Comparison of ENCODE assay signal across 9 mouse cellular contexts in genomic region chr1:63729796-63730195, GRCm38 (mm10). TPM values are rescaled to one million over a fixed set of nuclear protein-coding genes. Genes with fewer than 3 reads are reported as not detected.
DNase-seq lines count a peak whose midpoint lies in the region; ATAC-seq and TF ChIP-seq lines count a peak whose summit lies in the region.
"Had no signal": no experiment of that assay in that cellular context is flagged by ENCODE, and none has a peak within 500 bp of the region (broad histone marks: within the 10 kb centered on the region; RNA-seq: fewer than 3 reads in every experiment).

No protein-coding gene starts in this region.

- no peak for TF ChIP-seq CTCF in ES-Bruce4 (IDR thresholded peaks at IDR 0.05; ENCODE audit: low read depth, low read length)
- TF ChIP-seq CTCF in liver, postnatal 0 days (IDR thresholded peaks at IDR 0.05; ENCODE audit: low read depth): no peak

- peak overlapping the region; percentile 78 for H3K4me3 ChIP-seq in heart, embryonic 16.5 days (ENCODE audit: low read length)
- H3K4me3 ChIP-seq in ES-Bruce4 (ENCODE audit: low read depth, low read length): peak overlapping the region; percentile 98
- peak overlapping the region; percentile 61 for H3K4me3 ChIP-seq in forebrain, embryonic 14.5 days (ENCODE audit: low read depth, low read length)
- peak overlapping the region; percentile 65 for H3K4me3 ChIP-seq in liver, postnatal 0 days (ENCODE audit: low read depth, low read length)

- H3K27ac ChIP-seq in heart, embryonic 16.5 days (ENCODE audit: low read length): no peak overlapping the region
- H3K27ac ChIP-seq in ES-Bruce4 (ENCODE audit: insufficient read depth, low read length): no peak overlapping the region
- H3K27ac ChIP-seq in forebrain, embryonic 14.5 days (ENCODE audit: low read depth, low read length): no peak overlapping the region
- H3K27ac ChIP-seq in liver, postnatal 0 days (ENCODE audit: low read depth): no peak overlapping the region

- H3K4me1 ChIP-seq in heart, embryonic 16.5 days (ENCODE audit: control insufficient read depth, insufficient read depth, low read length): peaks cover 12% of the 10 kb centered on the region
- H3K4me1 ChIP-seq in ES-Bruce4 (ENCODE audit: control insufficient read depth, insufficient read depth, low read length): no peaks in the 10 kb centered on the region
- H3K4me1 ChIP-seq in forebrain, embryonic 14.5 days (ENCODE audit: control insufficient read depth, insufficient read depth, low read length): peaks cover 4% of the 10 kb centered on the region; the same call in 1 of the 2 replicates
- H3K4me1 ChIP-seq in liver, postnatal 0 days (ENCODE audit: insufficient read depth): peaks cover 7% of the 10 kb centered on the region; the same call in 1 of the 2 replicates

- TF ChIP-seq EP300 in ES-Bruce4 (IDR thresholded peaks at IDR 0.05; ENCODE audit: insufficient read depth, low read depth, low read length): no peak
- TF ChIP-seq EP300 in liver, postnatal 0 days (IDR thresholded peaks at IDR 0.05; ENCODE audit: low read depth): no peak

- TF ChIP-seq POLR2A in ES-Bruce4 (IDR thresholded peaks at IDR 0.05; ENCODE audit: insufficient read depth, low read length): no peak

- no peaks in the 10 kb centered on the region for H3K36me3 ChIP-seq in heart, embryonic 16.5 days (ENCODE audit: control insufficient read depth, insufficient read depth)
- no peaks in the 10 kb centered on the region for H3K36me3 ChIP-seq in ES-Bruce4 (ENCODE audit: control insufficient read depth, insufficient read depth, low read length, poor library complexity, severe bottlenecking)
- H3K36me3 ChIP-seq in forebrain, embryonic 14.5 days (ENCODE audit: control insufficient read depth, insufficient read depth, low read length): no peaks in the 10 kb centered on the region
- H3K36me3 ChIP-seq in liver, postnatal 0 days (replicated peaks; ENCODE audit: insufficient read depth, low read length): no peaks in the 10 kb centered on the region

- no peaks in the 10 kb centered on the region for H3K27me3 ChIP-seq in heart, embryonic 16.5 days (ENCODE audit: control insufficient read depth, insufficient read depth, low read length)
- no peaks in the 10 kb centered on the region for H3K27me3 ChIP-seq in ES-Bruce4 (ENCODE audit: control insufficient read depth, insufficient read depth, low read length, poor library complexity, severe bottlenecking)
- no peaks in the 10 kb centered on the region for H3K27me3 ChIP-seq in forebrain, embryonic 14.5 days (replicated peaks; ENCODE audit: control insufficient read depth, insufficient read depth, low read length)
- no peaks in the 10 kb centered on the region for H3K27me3 ChIP-seq in liver, postnatal 0 days (ENCODE audit: insufficient read depth, low read length)

- no peak for DNase-seq in heart, adult 9 months (ENCODE audit: low spot score in 2 of 2)
- no peak for DNase-seq in forebrain, embryonic 14.5 days (ENCODE audit: low spot score)
- no peak for DNase-seq in liver, postnatal 0 days
- DNase-seq in spleen, adult 12 weeks (ENCODE audit: low spot score): no peak
- no peak for DNase-seq in gastrocnemius, postnatal 10 days
- no peak for DNase-seq in adrenal gland, postnatal 25 days

- peak overlapping the region; percentile 83 for H3K4me2 ChIP-seq in heart, embryonic 16.5 days (ENCODE audit: low read depth, low read length)
- peak overlapping the region; percentile 61 for H3K4me2 ChIP-seq in forebrain, embryonic 14.5 days (ENCODE audit: low read length)
- peak overlapping the region; percentile 74 for H3K4me2 ChIP-seq in liver, postnatal 0 days (ENCODE audit: low read depth, low read length)

- no peaks in the 10 kb centered on the region for H3K9me3 ChIP-seq in heart, embryonic 16.5 days (replicated peaks; ENCODE audit: control insufficient read depth, low read length)
- H3K9me3 ChIP-seq in ES-Bruce4 (replicated peaks; ENCODE audit: control insufficient read depth, insufficient read depth, low read length, poor library complexity, severe bottlenecking): no peaks in the 10 kb centered on the region
- no peaks in the 10 kb centered on the region for H3K9me3 ChIP-seq in forebrain, embryonic 14.5 days (replicated peaks; ENCODE audit: control insufficient read depth, low read length)
- no peaks in the 10 kb centered on the region for H3K9me3 ChIP-seq in liver, postnatal 0 days (ENCODE audit: low read length)

- 45% methylated on average over 8 of the region's 8 CpGs for WGBS in heart, embryonic 16.5 days
- WGBS in forebrain, embryonic 14.5 days: 46% methylated on average over 8 of the region's 8 CpGs
- 63% methylated on average over 8 of the region's 8 CpGs for WGBS in liver, postnatal 0 days (ENCODE audit: insufficient replicate concordance)

- H3K9ac ChIP-seq in heart, embryonic 16.5 days (ENCODE audit: low read length): peak overlapping the region; percentile 82
- peak overlapping the region; percentile 82 for H3K9ac ChIP-seq in ES-Bruce4 (ENCODE audit: low read depth, poor library complexity, severe bottlenecking)
- H3K9ac ChIP-seq in forebrain, embryonic 14.5 days (ENCODE audit: low read length): peak overlapping the region; percentile 40; the same call in 1 of the 2 replicates
- no peak overlapping the region for H3K9ac ChIP-seq in liver, postnatal 0 days (replicated peaks)

- no peak for ATAC-seq in heart, embryonic 16.5 days (replicated peaks; ENCODE audit: extremely low read depth, insufficient read depth, low FRiP score)
- ATAC-seq in forebrain, embryonic 14.5 days: peak; percentile 32; the same call in 1 of the 2 replicates
- no peak for ATAC-seq in liver, postnatal 0 days

RNA-seq across cellular contexts. Expression of gene Mdh1b, which starts 0.3 kb away (rescaled TPM):
- polyA plus RNA-seq in heart, embryonic 16.5 days (2015; fragmentation: Nextera tagmentation; extraction: Ambion mirVana): 0.16 and 0.34 TPM in 2 replicates
- polyA plus RNA-seq in ES-Bruce4 (2011; ENCODE audit: insufficient read depth, insufficient read length, low read depth, missing spikeins): 0.38 TPM in 1 of 2 replicates, not detected in the other
- 0.29 and 0.53 TPM in 2 replicates for polyA plus RNA-seq in forebrain, embryonic 14.5 days (2014; fragmentation: Nextera tagmentation; extraction: Ambion mirVana)
- not detected in 2 replicates for polyA plus RNA-seq in liver, postnatal 0 days (2015; fragmentation: Nextera tagmentation; extraction: Ambion mirVana)
- total RNA-seq in gastrocnemius, postnatal 10 days (2021): not detected
- not detected in 2 replicates for total RNA-seq in adrenal gland, postnatal 25 days (2021)

RNA-seq across cellular contexts. Expression of gene Fastkd2, which starts 0.6 kb away (rescaled TPM):
- 52.5 and 54.8 TPM in 2 replicates for polyA plus RNA-seq in heart, embryonic 16.5 days (2015; fragmentation: Nextera tagmentation; extraction: Ambion mirVana)
- 40.9 and 42.0 TPM in 2 replicates for polyA plus RNA-seq in ES-Bruce4 (2011; ENCODE audit: insufficient read depth, insufficient read length, low read depth, missing spikeins)
- polyA plus RNA-seq in forebrain, embryonic 14.5 days (2014; fragmentation: Nextera tagmentation; extraction: Ambion mirVana): 56.2 and 59.4 TPM in 2 replicates
- 22.6 and 25.9 TPM in 2 replicates for polyA plus RNA-seq in liver, postnatal 0 days (2015; fragmentation: Nextera tagmentation; extraction: Ambion mirVana)
- 10 to 100 TPM; 17.3 to 20.6 TPM for total RNA-seq in gastrocnemius, postnatal 10 days (2021)
- total RNA-seq in adrenal gland, postnatal 25 days (2021): 27.6 and 29.0 TPM in 2 replicates

RNA-seq across cellular contexts. Expression of gene 4933402D24Rik, which starts 39.3 kb away (rescaled TPM):
- polyA plus RNA-seq in heart, embryonic 16.5 days (2015; fragmentation: Nextera tagmentation; extraction: Ambion mirVana): 0.11 TPM in 1 of 2 replicates, not detected in the other
- not detected in 2 replicates for polyA plus RNA-seq in ES-Bruce4 (2011; ENCODE audit: insufficient read depth, insufficient read length, low read depth, missing spikeins)
- polyA plus RNA-seq in forebrain, embryonic 14.5 days (2014; fragmentation: Nextera tagmentation; extraction: Ambion mirVana): 0.28 and 0.32 TPM in 2 replicates
- polyA plus RNA-seq in liver, postnatal 0 days (2015; fragmentation: Nextera tagmentation; extraction: Ambion mirVana): not detected in 2 replicates
- total RNA-seq in gastrocnemius, postnatal 10 days (2021): not detected
- not detected in 2 replicates for total RNA-seq in adrenal gland, postnatal 25 days (2021)

RNA-seq across cellular contexts. Expression of gene Dytn, which starts 43.1 kb away (rescaled TPM):
- polyA plus RNA-seq in heart, embryonic 16.5 days (2015; fragmentation: Nextera tagmentation; extraction: Ambion mirVana): not detected in 2 replicates
- polyA plus RNA-seq in ES-Bruce4 (2011; ENCODE audit: insufficient read depth, insufficient read length, low read depth, missing spikeins): not detected in 2 replicates
- not detected in 2 replicates for polyA plus RNA-seq in forebrain, embryonic 14.5 days (2014; fragmentation: Nextera tagmentation; extraction: Ambion mirVana)
- polyA plus RNA-seq in liver, postnatal 0 days (2015; fragmentation: Nextera tagmentation; extraction: Ambion mirVana): not detected in 2 replicates
- total RNA-seq in gastrocnemius, postnatal 10 days (2021): not detected
- not detected in 2 replicates for total RNA-seq in adrenal gland, postnatal 25 days (2021)
- polyA plus RNA-seq: Patski had no signal
